Mouse (Mus musculus): ENCODE data around the gene Apol7a.

- no peak for TF ChIP-seq CTCF (IDR thresholded peaks at IDR 0.05; ENCODE audit: low read depth, low read length)
- no peak for TF ChIP-seq POLR2A (IDR thresholded peaks at IDR 0.05; ENCODE audit: extremely low read depth, insufficient read depth, low read length)
Measured at GRCm38 (mm10) chr15:77359084-77359483, 39.8 kb downstream of the Apol7a start.
